Mouse (Mus musculus) B cell, adult (primary cell): ENCODE results near the gene Loxl1. TPM values are rescaled to one million over a fixed set of nuclear protein-coding genes. Genes with fewer than 3 reads are reported as not detected.

Experiments
- total RNA-seq: library from RNA; stranded (reverse); gene quantifications from 4 replicates; pipeline ENCODE4 v1.2.4, GENCODE M21; 2023; ENCODE audit not compliant: inconsistent age

Loxl1 gene
- total RNA-seq, result 0.24 TPM in 1 of 4 replicates, not detected in the others

GRCm38 (mm10) chr9:58312944-58313359, at the start of gene Loxl1:
Gene Loxl1, minus strand, starts transcription at chr9:58313186.

GRCm38 (mm10) chr9:58253033-58253804, 59.8 kb downstream of the Loxl1 start, which contains the start of gene Stoml1:
Gene Stoml1, plus strand, starts transcription at chr9:58253164.

GRCm38 (mm10) chr9:58249592-58250192, 63.3 kb downstream of the Loxl1 start, which contains the start of gene Pml:
Gene Pml, minus strand, starts transcription at chr9:58249786.

Other genes starting within 250 kb of the Loxl1 start
- gene Stra6, start 249.4 kb downstream of the Loxl1 start, total RNA-seq, result not detected in 4 replicates
- gene Ccdc33, start 194.4 kb downstream of the Loxl1 start, total RNA-seq, result 0.33 TPM in 1 of 4 replicates, not detected in the others
- gene Islr, start 108.9 kb downstream of the Loxl1 start, total RNA-seq, result not detected in 4 replicates
- 7.1 to 9.8 TPM (median 8.7 TPM) in 4 replicates for gene Islr2, start 108.9 kb downstream of the Loxl1 start, total RNA-seq
- gene Pml, start 63.4 kb downstream of the Loxl1 start, total RNA-seq, result 373 to 441 TPM (median 401 TPM) in 4 replicates
- gene Stoml1, start 60.0 kb downstream of the Loxl1 start, total RNA-seq, result 77.3 to 104 TPM (median 85.0 TPM) in 4 replicates
- not detected in 4 replicates for gene Tbc1d21, start 57.3 kb upstream of the Loxl1 start, total RNA-seq
- 0.77 TPM in 1 of 4 replicates, not detected in the others for gene Insyn1, start 175.4 kb upstream of the Loxl1 start, total RNA-seq
- 1.1 to 2.7 TPM (median 1.7 TPM) in 4 replicates for gene Cd276, start 242.3 kb upstream of the Loxl1 start, total RNA-seq